8 mouse cellular contexts compared by ENCODE assay signal in the genomic region with DNA sequence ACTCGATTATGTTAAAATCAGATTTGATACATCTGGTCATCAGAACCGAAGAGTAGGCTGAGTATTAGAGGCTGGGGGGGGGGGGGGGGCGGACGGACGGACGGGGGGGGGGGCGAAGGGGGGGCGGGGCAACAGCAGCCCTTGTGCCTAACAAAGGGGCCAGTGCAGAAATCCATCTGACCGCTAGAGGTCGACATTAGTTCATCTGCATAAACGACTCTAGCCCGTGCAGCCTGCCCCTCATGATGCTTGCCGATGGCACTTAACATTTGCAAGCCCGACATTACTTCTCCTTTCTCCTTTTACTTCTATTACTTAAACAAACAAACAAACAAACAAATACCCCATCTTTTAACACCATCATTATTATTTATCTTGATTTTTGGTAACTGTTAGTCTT. TPM values are rescaled to one million over a fixed set of nuclear protein-coding genes. Genes with fewer than 3 reads are reported as not detected.
DNase-seq lines count a peak whose midpoint lies in the region; ATAC-seq and TF ChIP-seq lines count a peak whose summit lies in the region.
"Had no signal": no experiment of that assay in that cellular context is flagged by ENCODE, and none has a peak within 500 bp of the region (broad histone marks: within the 10 kb centered on the region; RNA-seq: fewer than 3 reads in every experiment).

No protein-coding gene starts in this region.

- H3K36me3 ChIP-seq in forebrain, embryonic 12.5 days (replicated peaks) = no peaks in the 10 kb centered on the region
- no peaks in the 10 kb centered on the region for H3K36me3 ChIP-seq in hindbrain, embryonic 14.5 days (replicated peaks; ENCODE audit: control insufficient read depth, insufficient read depth)
- H3K36me3 ChIP-seq: heart, embryonic 15.5 days had no signal

- H3K4me3 ChIP-seq in forebrain, embryonic 12.5 days (replicated peaks) = no peak overlapping the region
- H3K4me3 ChIP-seq in hindbrain, embryonic 14.5 days (replicated peaks; ENCODE audit: low read length) = no peak overlapping the region
- H3K4me3 ChIP-seq: heart, embryonic 15.5 days had no signal

- H3K4me2 ChIP-seq in forebrain, embryonic 12.5 days = peak overlapping the region; percentile 32; the same call in 1 of the 2 replicates
- no peak overlapping the region for H3K4me2 ChIP-seq in hindbrain, embryonic 14.5 days (replicated peaks)
- H3K4me2 ChIP-seq: heart, embryonic 15.5 days had no signal

- peak; percentile 85 for TF ChIP-seq CTCF in brain, embryonic 14.5 days (IDR thresholded peaks at IDR 0.05; ENCODE audit: borderline replicate concordance, extremely low read depth, insufficient read depth, insufficient read length)

- no peak overlapping the region for H3K9ac ChIP-seq in forebrain, embryonic 12.5 days
- no peak overlapping the region for H3K9ac ChIP-seq in hindbrain, embryonic 14.5 days
- H3K9ac ChIP-seq: heart, embryonic 15.5 days had no signal

- peak; percentile 81 for ATAC-seq in forebrain, embryonic 12.5 days (ENCODE audit: low FRiP score)
- ATAC-seq in hindbrain, embryonic 14.5 days (ENCODE audit: low FRiP score) = peak; percentile 77

- DNase-seq in MN1 (ENCODE audit: low spot score) = peak; percentile 74
- DNase-seq in brain, embryonic 14.5 days (ENCODE audit: low read depth) = peak; percentile 88
- peak; percentile 73 for DNase-seq in hindbrain, embryonic 14.5 days (ENCODE audit: low spot score)
- DNase-seq in layer of hippocampus, adult 9-11 months = peak; percentile 52
- DNase-seq in lung, postnatal 36 days = peak; percentile 92
- peak; percentile 69 to 79 for DNase-seq in right cerebral cortex, adult 2 months (ENCODE audit: low spot score in 2 of 2)

- TF ChIP-seq POLR2A in brain, embryonic 14.5 days (IDR thresholded peaks at IDR 0.05; ENCODE audit: borderline replicate concordance, extremely low read depth, insufficient read depth, insufficient read length, poor library complexity, severe bottlenecking) = no peak

- WGBS in forebrain, embryonic 12.5 days = 7% methylated on average over 9 of the region's 14 CpGs
- WGBS in hindbrain, embryonic 14.5 days = 6% methylated on average over 8 of the region's 14 CpGs

- no peak overlapping the region for H3K27ac ChIP-seq in forebrain, embryonic 12.5 days
- no peak overlapping the region for H3K27ac ChIP-seq in hindbrain, embryonic 14.5 days
- H3K27ac ChIP-seq: heart, embryonic 15.5 days had no signal

- no peaks in the 10 kb centered on the region for H3K4me1 ChIP-seq in forebrain, embryonic 12.5 days
- no peaks in the 10 kb centered on the region for H3K4me1 ChIP-seq in hindbrain, embryonic 14.5 days (replicated peaks; ENCODE audit: control insufficient read depth, insufficient read depth, low read length)
- H3K4me1 ChIP-seq: heart, embryonic 15.5 days had no signal

- H3K9me3 ChIP-seq in forebrain, embryonic 12.5 days = no peaks in the 10 kb centered on the region
- H3K9me3 ChIP-seq in hindbrain, embryonic 14.5 days (ENCODE audit: control insufficient read depth, low read length) = no peaks in the 10 kb centered on the region
- H3K9me3 ChIP-seq: heart, embryonic 15.5 days had no signal

- H3K27me3 ChIP-seq in forebrain, embryonic 12.5 days = 0 out of 2 replicates have a peak, but pooled peaks cover 4% of the 10 kb centered on the region
- H3K27me3 ChIP-seq in hindbrain, embryonic 14.5 days (ENCODE audit: control insufficient read depth, insufficient read depth, low read length) = no peaks in the 10 kb centered on the region
- H3K27me3 ChIP-seq: heart, embryonic 15.5 days had no signal

RNA-seq across cellular contexts. Expression of gene Anapc4, which starts 45.0 kb away (rescaled TPM):
- 140 and 148 TPM in 2 replicates for polyA plus RNA-seq in brain, embryonic 14.5 days (2012; rRNA removed)
- 121 and 127 TPM in 2 replicates for polyA plus RNA-seq in forebrain, embryonic 12.5 days (2016; fragmentation: Nextera tagmentation; extraction: Ambion mirVana)
- 116 and 117 TPM in 2 replicates for polyA plus RNA-seq in hindbrain, embryonic 14.5 days (2014; fragmentation: Nextera tagmentation; extraction: Ambion mirVana)
